Mouse (Mus musculus): ENCODE measurements at regions not wholly inside any gene's neighbourhood (a gene's known extent, or its start where the extent isn't known, plus 50 kb on each side); places are given as distances from the start of the nearest gene placed in this dataset.

- no peak for TF ChIP-seq FLI1 (IDR thresholded peaks at IDR 0.05; ENCODE audit: low read length)
- TF ChIP-seq GATA1 (IDR thresholded peaks at IDR 0.05; ENCODE audit: borderline replicate concordance, low read length) = no peak
These were observed 67.0 kb downstream of the Foxa2 start for GRCm38 (mm10) chr2:147979660-147980364.
